Mouse (Mus musculus) olfactory bulb, adult 2 months (tissue): Measurements from ENCODE around the gene Ppm1l.

Source experiments
- CTCF ChIP-seq: fragments of 200-500 bp; IDR thresholded peaks from 2 replicates; pipeline ENCODE4 v1.5.1; 2012; ENCODE audit warnings: low read depth, mild to moderate bottlenecking, low read length, moderate library complexity; ENCODE audit not compliant: insufficient read depth
- POLR2A ChIP-seq: fragments of 200-500 bp; IDR thresholded peaks from 2 replicates; pipeline ENCODE4 v1.6.1; 2012; ENCODE audit warnings: mild to moderate bottlenecking, low read depth, low read length, moderate library complexity; ENCODE audit not compliant: insufficient read depth

GRCm38 (mm10) chr3:69597211-69597610, 280.6 kb downstream of the Ppm1l start:
- TF ChIP-seq POLR2A, result no peak
- no peak for TF ChIP-seq CTCF
